Mouse (Mus musculus) heart, embryonic 10.5 days (tissue): ENCODE measurements around the gene Oaz2. TPM values are rescaled to one million over a fixed set of nuclear protein-coding genes. Genes with fewer than 3 reads are reported as not detected.
"Not testable (repeated sequence)": the region's sequence is repeated elsewhere in the genome, so short reads cannot be mapped to it uniquely, and the experiment has no call there.

ENCODE experiments used
- DNase-seq: peaks from one replicate; pipeline ENCODE4 v3.0.0-alpha.2; 2017; ENCODE audit warnings: low spot score
- H3K27ac ChIP-seq: fragments of 300-500 bp; sonication (generic); 2 replicates; pipeline ENCODE4 v1.5.1; 2016; ENCODE audit warnings: mild to moderate bottlenecking
- H3K27me3 ChIP-seq: fragments of 300-500 bp; sonication (generic); 2 replicates; pipeline ENCODE4 v1.6.1; 2016; ENCODE audit warnings: mild to moderate bottlenecking; ENCODE audit not compliant: poor library complexity, insufficient read depth, severe bottlenecking
- H3K36me3 ChIP-seq: fragments of 300-500 bp; sonication (generic); 2 replicates; pipeline ENCODE4 v1.6.1; 2016; ENCODE audit warnings: mild to moderate bottlenecking, moderate library complexity
- H3K4me1 ChIP-seq: fragments of 300-500 bp; sonication (generic); 2 replicates; pipeline ENCODE4 v1.6.1; 2016; ENCODE audit warnings: mild to moderate bottlenecking
- H3K4me3 ChIP-seq: fragments of 300-500 bp; sonication (generic); 2 replicates; pipeline ENCODE4 v1.5.1; 2016; ENCODE audit warnings: mild to moderate bottlenecking, moderate library complexity
- H3K9me3 ChIP-seq: fragments of 300-500 bp; sonication (generic); 2 replicates; pipeline ENCODE4 v1.6.1; 2016; ENCODE audit warnings: mild to moderate bottlenecking, moderate library complexity
- WGBS: fragments of 180-500 bp; shearing (Covaris S2); methylation state at CpG from one replicate; pipeline ENCODE4 v1.1.7; 2016; 5-methylcytosine and 5-hydroxymethylcytosine counted together
- polyA plus RNA-seq: library from polyadenylated mRNA; unstranded; fragments of >200 nt; fragmentation: Nextera tagmentation; extraction: Ambion mirVana; gene quantifications from 2 replicates; pipeline ENCODE4 v1.2.1, GENCODE M21; 2016

Oaz2 gene
- polyA plus RNA-seq, 1 experiment from 2014 or later = 288 TPM

GRCm38 (mm10) chr9:65639065-65639464 is 28.7 kb upstream of the Oaz2 start:
- DNase-seq = peak; percentile 84
- H3K27ac ChIP-seq = peak overlapping the region; percentile 86
- WGBS = 23% methylated on average over 5 of the region's 5 CpGs

GRCm38 (mm10) chr9:65640838-65641410 is 26.9 kb upstream of the Oaz2 start:
- H3K36me3 ChIP-seq = peaks cover 3% of the 10 kb centered on the region; the same call in 1 of the 2 replicates
- H3K4me1 ChIP-seq = peaks cover 75% of the 10 kb centered on the region
- peak overlapping the region; percentile 86 for H3K27ac ChIP-seq
- no peaks in the 10 kb centered on the region for H3K9me3 ChIP-seq
- peak overlapping the region; percentile 5; the same call in 1 of the 2 replicates for H3K4me3 ChIP-seq
- no peaks in the 10 kb centered on the region for H3K27me3 ChIP-seq
- DNase-seq = no peak
- 2% methylated on average over 5 of the region's 5 CpGs for WGBS

More at GRCm38 (mm10) chr9:65639065-65639464, 28.7 kb upstream of the Oaz2 start:
- no peaks in the 10 kb centered on the region for H3K27me3 ChIP-seq
- peaks cover 6% of the 10 kb centered on the region; the same call in 1 of the 2 replicates for H3K36me3 ChIP-seq
- H3K9me3 ChIP-seq = no peaks in the 10 kb centered on the region
- peaks cover 59% of the 10 kb centered on the region for H3K4me1 ChIP-seq
- peak overlapping the region; percentile 24 for H3K4me3 ChIP-seq

DNA sequence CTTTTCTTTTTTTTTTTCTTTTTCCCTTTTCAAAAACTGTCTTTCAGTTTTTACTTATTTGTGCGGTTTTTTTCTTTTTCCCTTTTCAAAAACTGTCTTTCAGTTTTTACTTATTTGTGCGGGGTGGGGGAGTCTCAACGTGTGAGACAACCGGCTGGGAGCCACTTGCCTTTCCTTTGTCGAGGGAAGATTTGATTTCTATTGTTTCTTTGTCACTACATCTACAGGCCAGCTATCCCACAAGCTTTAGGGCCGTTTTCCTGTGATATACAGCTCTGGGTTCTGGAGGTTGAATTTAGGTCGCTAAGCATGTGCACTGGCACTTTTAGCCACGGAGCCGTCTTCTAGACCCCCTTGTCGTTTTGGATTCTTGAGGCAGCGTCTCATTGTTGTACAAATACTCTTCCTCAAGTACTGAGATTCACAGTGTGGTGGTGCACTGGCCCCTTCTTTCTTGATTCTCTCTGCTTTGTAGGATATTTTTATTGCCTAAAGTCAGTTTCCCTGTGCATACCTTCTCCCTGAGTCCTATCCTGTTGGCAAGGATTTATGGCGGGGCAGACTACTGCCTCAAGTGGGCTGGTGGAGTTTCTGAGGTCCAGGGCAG is 26.3 kb upstream of the Oaz2 start:
- Histone ChIP-seq H3K36me3 (no peaks in the 10 kb centered on the region; the same call in 1 of the 2 replicates), H3K9me3 (no peaks in the 10 kb centered on the region), H3K4me1 (peaks cover 76% of the 10 kb centered on the region), H3K4me3 (peak overlapping the region; percentile 29), H3K27me3 (no peaks in the 10 kb centered on the region), H3K27ac (peak overlapping the region; percentile 86)
- DNase-seq = no peak
- 15% methylated on average over 12 of the region's 12 CpGs for WGBS

GRCm38 (mm10) chr9:65642546-65642945 is 25.3 kb upstream of the Oaz2 start:
- H3K9me3 ChIP-seq = no peaks in the 10 kb centered on the region
- H3K36me3 ChIP-seq = no peaks in the 10 kb centered on the region; the same call in 1 of the 2 replicates
- no peaks in the 10 kb centered on the region for H3K27me3 ChIP-seq
- 0 out of 2 replicates have a peak overlapping the region, but pooled peaks have one; percentile 81 for H3K27ac ChIP-seq
- H3K4me1 ChIP-seq = peaks cover 82% of the 10 kb centered on the region
- H3K4me3 ChIP-seq = no peak overlapping the region
- DNase-seq = no peak

GRCm38 (mm10) chr9:65644960-65645359 is 22.8 kb upstream of the Oaz2 start:
- no peaks in the 10 kb centered on the region for H3K36me3 ChIP-seq
- 85% methylated on average over 4 of the region's 4 CpGs for WGBS
- H3K4me1 ChIP-seq = peaks cover 84% of the 10 kb centered on the region
- peak overlapping the region; percentile 87 for H3K27ac ChIP-seq
- no peak overlapping the region for H3K4me3 ChIP-seq
- no peak for DNase-seq
- H3K27me3 ChIP-seq = no peaks in the 10 kb centered on the region
- no peaks in the 10 kb centered on the region for H3K9me3 ChIP-seq

DNA sequence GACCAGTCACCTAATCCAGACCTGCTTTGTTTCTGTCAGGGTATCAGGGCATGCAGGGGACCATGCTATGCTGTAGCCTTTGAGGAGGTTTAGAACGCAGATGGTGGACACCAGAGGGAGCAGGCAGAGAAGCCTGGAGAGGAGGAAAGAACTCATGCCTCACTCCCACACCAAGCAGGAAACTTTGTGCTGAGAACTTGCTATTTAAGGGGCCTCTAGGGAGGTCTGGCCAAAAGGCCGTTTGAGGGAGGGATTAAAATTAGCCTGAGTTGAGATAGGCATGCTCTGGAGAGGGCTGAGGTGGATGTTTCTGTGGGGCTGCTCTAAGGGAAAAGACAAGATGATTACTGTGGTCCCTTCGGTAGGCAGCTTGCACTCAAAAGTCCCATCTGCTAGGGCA is 21.8 kb upstream of the Oaz2 start:
- 17% methylated on average over 3 of the region's 3 CpGs for WGBS
- H3K9me3 ChIP-seq = no peaks in the 10 kb centered on the region
- no peak for DNase-seq

DNA sequence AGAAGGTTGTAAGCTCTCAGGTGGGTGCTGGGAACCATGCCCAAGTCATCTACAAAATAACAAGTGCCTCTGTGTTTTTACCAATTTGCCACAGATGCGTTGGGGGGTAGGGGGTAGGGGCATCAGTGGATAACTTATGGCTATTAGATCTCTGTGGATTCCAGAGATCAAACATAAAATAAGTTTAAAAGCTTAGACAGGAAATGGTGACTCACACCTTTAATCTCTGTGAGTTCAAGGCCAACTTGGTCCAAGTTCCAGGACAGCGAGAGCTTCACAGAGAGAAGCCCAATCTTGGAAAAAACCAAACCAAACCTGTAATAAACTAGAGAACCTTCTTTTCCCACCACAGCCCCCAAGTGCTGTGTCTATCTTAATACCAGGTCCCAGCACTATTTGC is 21.0 kb upstream of the Oaz2 start:
- no peaks in the 10 kb centered on the region for H3K9me3 ChIP-seq
- no peak for DNase-seq
- H3K36me3 ChIP-seq = peaks cover 5% of the 10 kb centered on the region
- peaks cover 80% of the 10 kb centered on the region for H3K4me1 ChIP-seq
- peak overlapping the region; percentile 87 for H3K27ac ChIP-seq
- WGBS = 87% methylated on average over 2 of the region's 2 CpGs
- no peaks in the 10 kb centered on the region for H3K27me3 ChIP-seq
- no peak overlapping the region for H3K4me3 ChIP-seq

More for the DNA sequence above, 21.8 kb upstream of the Oaz2 start:
- Histone ChIP-seq H3K36me3 (peaks cover under 1% of the 10 kb centered on the region; the same call in 1 of the 2 replicates), H3K4me3 (peak overlapping the region; percentile 13), H3K4me1 (peaks cover 84% of the 10 kb centered on the region), H3K27ac (peak overlapping the region; percentile 87), H3K27me3 (no peaks in the 10 kb centered on the region)

DNA sequence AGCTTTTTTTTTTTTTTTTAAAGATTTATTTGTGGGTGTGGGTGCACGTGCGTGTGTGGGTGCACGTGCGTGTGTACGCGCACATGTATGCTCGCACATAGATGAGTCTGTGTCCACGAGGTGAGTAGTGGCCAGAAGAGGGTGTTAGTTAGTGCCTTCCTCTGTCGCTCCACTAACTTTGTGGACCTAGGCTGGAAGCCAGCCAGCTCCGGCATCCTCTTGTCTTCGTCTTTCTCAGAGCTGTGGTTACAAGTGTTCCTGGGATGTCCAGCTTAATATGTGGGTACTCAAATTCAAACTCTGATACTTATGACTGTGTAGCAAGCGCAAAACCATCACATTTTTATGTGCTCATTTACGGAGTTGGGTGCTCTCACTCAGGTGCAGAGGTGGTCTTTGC is 19.1 kb upstream of the Oaz2 start:
- Histone ChIP-seq H3K4me3 (no peak overlapping the region), H3K27me3 (no peaks in the 10 kb centered on the region), H3K27ac (peak overlapping the region; percentile 56; the same call in 1 of the 2 replicates), H3K9me3 (no peaks in the 10 kb centered on the region), H3K4me1 (peaks cover 69% of the 10 kb centered on the region), H3K36me3 (peaks cover 5% of the 10 kb centered on the region)
- WGBS = 87% methylated on average over 13 of the region's 13 CpGs
- DNase-seq = no peak

DNA sequence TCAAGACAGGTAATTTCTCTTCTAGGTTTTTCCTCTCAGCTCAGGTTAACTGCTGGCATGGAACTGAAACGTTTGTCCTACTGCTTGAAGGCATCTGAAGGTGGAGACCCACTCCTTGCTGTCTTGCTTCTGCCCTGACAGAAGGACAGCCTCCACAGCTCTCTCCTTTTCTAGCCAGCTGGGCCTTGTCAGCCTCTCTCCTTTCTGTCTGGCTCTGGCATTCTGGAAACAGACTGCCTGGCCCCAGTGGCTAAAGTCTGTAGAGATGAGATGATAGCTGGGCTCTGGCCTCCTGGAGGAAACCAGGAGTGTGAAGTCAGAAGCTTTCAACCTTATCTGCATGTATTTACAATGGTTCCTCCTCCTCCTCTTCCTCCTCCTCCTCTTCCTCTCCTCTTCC is 17.8 kb upstream of the Oaz2 start:
- Histone ChIP-seq H3K36me3 (peaks cover 5% of the 10 kb centered on the region), H3K4me1 (peaks cover 67% of the 10 kb centered on the region), H3K4me3 (0 out of 2 replicates have a peak overlapping the region, but pooled peaks have one; percentile 27), H3K27me3 (no peaks in the 10 kb centered on the region), H3K27ac (peak overlapping the region; percentile 81), H3K9me3 (no peaks in the 10 kb centered on the region)
- no peak for DNase-seq
- WGBS = 14% methylated on average over 1 of the region's 1 CpGs

DNA sequence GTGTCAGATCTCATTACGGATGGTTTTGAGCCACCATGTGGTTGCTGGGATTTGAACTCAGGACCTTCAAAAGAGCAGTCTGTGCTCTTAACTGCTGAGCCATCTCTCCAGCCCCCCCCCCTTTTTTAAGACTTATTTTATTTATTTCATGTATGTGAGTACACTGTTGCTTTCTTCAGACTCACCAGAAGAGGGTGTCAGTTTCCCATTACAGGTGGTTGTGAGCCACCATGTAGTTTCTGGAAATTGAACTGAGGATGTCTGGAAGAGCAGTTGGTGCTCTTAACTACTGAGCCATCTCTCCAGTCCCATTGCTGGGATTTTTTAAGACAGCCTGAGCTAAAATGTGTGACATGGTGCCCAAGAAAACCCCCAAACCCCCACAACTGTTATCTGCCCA is 15.8 kb upstream of the Oaz2 start:
- 100% methylated on average over 1 of the region's 1 CpGs for WGBS
- not testable (repeated sequence) for H3K27me3 ChIP-seq, H3K4me3 ChIP-seq, H3K27ac ChIP-seq, H3K36me3 ChIP-seq, H3K9me3 ChIP-seq, DNase-seq
- H3K4me1 ChIP-seq = peaks cover 52% of the 10 kb centered on the region

DNA sequence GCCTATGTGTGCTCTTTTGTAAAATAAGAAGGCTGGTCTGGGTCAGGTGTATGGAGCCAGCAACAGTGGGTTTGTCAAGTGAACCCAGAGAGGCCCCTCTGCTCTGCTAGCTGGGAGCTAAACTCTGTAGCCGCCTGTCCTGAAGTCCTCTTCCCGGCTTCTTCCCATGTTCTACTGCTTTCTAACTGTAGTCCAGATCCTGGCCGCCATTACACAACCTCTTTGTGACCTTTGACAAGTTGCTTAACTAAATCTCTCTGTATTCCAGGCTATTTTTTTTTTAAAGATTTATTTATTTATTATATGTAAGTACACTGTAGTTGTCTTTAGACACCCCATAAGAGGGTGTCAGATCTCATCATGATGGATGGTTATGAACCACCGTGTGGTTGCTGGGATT is 14.1 kb upstream of the Oaz2 start:
- 95% methylated on average over 4 of the region's 4 CpGs for WGBS
- no peaks in the 10 kb centered on the region for H3K9me3 ChIP-seq
- peaks cover 37% of the 10 kb centered on the region for H3K4me1 ChIP-seq
- DNase-seq = no peak
- no peak overlapping the region for H3K27ac ChIP-seq
- no peaks in the 10 kb centered on the region for H3K27me3 ChIP-seq
- H3K4me3 ChIP-seq = no peak overlapping the region
- H3K36me3 ChIP-seq = peaks cover 10% of the 10 kb centered on the region

DNA sequence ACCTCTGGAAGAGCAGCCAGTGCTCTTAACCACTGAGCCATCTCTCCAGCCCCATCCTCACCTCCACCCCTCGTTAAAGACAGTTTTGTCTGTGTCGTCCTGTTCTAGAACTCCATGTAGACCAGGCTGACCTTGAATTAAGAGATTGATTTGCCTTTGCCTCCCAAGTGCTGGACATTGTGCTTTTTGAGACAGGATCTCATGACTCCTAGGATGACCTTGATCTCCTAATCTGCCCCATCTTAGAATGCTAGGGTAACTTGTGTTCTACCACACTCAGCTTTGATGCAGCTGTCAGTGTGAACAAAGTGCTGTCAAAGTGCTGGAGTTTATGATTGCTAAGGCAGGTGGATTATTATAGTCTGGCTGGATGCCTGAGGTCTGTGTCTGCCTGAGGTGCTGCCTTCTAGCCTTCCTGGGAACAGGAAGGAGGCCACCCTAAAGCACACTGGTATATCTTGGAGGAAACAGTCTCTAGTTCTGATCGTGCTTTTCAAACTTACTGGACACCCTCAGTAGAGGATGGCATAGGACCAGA is 13.0 kb upstream of the Oaz2 start:
- H3K36me3 ChIP-seq = peaks cover 17% of the 10 kb centered on the region
- DNase-seq = no peak
- H3K27me3 ChIP-seq = no peaks in the 10 kb centered on the region
- H3K4me1 ChIP-seq = peaks cover 31% of the 10 kb centered on the region
- no peak overlapping the region for H3K27ac ChIP-seq
- H3K9me3 ChIP-seq = no peaks in the 10 kb centered on the region
- H3K4me3 ChIP-seq = no peak overlapping the region
- WGBS = 84% methylated on average over 3 of the region's 3 CpGs

- H3K9me3 ChIP-seq = no peaks in the 10 kb centered on the region
- H3K36me3 ChIP-seq = peaks cover 19% of the 10 kb centered on the region
- no peak overlapping the region for H3K4me3 ChIP-seq
- WGBS = 81% methylated on average over 8 of the region's 8 CpGs
- no peak for DNase-seq
- no peak overlapping the region for H3K27ac ChIP-seq
- H3K4me1 ChIP-seq = peaks cover 24% of the 10 kb centered on the region
- no peaks in the 10 kb centered on the region for H3K27me3 ChIP-seq
Measured at GRCm38 (mm10) chr9:65655540-65655939, 12.3 kb upstream of the Oaz2 start.
